Mouse (Mus musculus) small intestine, adult 2 months (tissue): ENCODE measurements at regions not wholly inside any gene's neighbourhood (a gene's known extent, or its start where the extent isn't known, plus 50 kb on each side); places are given as distances from the start of the nearest gene placed in this dataset.

ENCODE experiments used
- CTCF ChIP-seq: fragments of 200-500 bp; IDR thresholded peaks from 2 replicates; pipeline ENCODE4 v1.5.1; 2012; ENCODE audit warnings: low read depth, mild to moderate bottlenecking, control low read depth, inconsistent platforms, low read length, moderate library complexity, mixed read lengths; ENCODE audit not compliant: insufficient replicate concordance, insufficient read length; ENCODE audit errors: extremely low read depth
- POLR2A ChIP-seq: fragments of 200-500 bp; IDR thresholded peaks from 2 replicates; pipeline ENCODE4 v1.6.1; 2012; ENCODE audit warnings: low read depth, mild to moderate bottlenecking, control low read depth, inconsistent platforms, low read length, moderate library complexity

DNA sequence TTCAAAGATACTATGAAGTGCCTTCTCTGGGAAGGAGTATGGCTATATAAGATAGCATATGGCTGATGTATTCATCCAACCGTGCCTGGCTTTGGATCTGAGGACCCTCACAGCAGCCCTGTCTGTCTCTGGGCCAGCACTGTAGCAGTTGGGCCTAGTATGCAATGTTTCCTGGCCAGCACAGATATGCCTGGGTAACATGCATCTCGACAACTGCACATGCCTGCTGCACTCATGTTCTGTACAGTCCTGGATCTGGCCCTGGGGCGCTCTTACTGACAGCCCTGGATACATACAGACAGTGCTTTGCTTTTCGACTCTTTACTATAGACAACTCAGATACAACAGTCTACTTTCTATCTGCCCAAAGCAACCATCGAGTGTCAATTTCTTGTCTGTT, 197.3 kb downstream of the Stk31 start:
- TF ChIP-seq CTCF, result no peak
- TF ChIP-seq POLR2A, result no peak
